Mouse (Mus musculus): Measurements from ENCODE around the gene Zfp341. TPM values are rescaled to one million over a fixed set of nuclear protein-coding genes. Genes with fewer than 3 reads are reported as not detected.
A peak's percentile ranks its signal among the peaks of the same experiment; 100 is the strongest.

Gene Zfp341
- 17.6 and 18.7 TPM in 2 replicates for polyA plus RNA-seq (2012; rRNA removed)

- peak; percentile 97 for DNase-seq (ENCODE audit: low read depth)
- TF ChIP-seq POLR2A (IDR thresholded peaks at IDR 0.05; ENCODE audit: borderline replicate concordance, extremely low read depth, insufficient read depth, insufficient read length, poor library complexity, severe bottlenecking) (peak; percentile 93), CTCF (IDR thresholded peaks at IDR 0.05; ENCODE audit: borderline replicate concordance, extremely low read depth, insufficient read depth, insufficient read length) (peak; percentile 81)
Observed at GRCm38 (mm10) chr2:154613118-154614115, at the start of gene Zfp341, which contains the start of gene 4930519P11Rik. Zfp341 (plus strand) TSS chr2:154613297. 4930519P11Rik (minus strand) TSS chr2:154613437.

DNA sequence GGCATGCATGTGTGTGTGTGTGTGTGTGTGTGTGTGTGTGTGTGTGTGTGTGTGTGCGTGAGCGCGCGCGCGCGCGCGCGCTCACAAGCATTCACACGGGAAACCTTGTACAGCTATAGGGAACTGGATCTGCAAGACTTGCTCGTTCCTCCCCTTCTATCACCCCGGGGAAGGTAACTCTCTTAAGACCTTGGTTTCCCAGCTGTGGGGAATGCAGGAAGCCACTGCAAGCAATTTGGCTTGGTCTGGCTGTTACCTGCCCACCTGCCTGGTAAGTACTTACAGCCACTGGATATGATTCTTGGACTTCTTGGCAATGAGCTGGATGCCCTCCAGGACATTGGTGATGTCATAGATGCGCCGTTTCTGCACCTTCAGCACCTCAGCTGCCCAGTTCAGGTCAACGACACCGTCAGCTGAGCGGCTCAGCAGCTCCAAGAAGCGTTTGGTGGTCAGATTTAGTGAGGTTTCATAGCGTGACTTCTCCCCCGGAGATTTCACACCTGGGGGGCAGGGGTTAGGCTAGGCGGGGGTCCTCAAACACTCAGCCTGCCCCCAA is 49.4 kb upstream of the Zfp341 start:
- TF ChIP-seq POLR2A (IDR thresholded peaks at IDR 0.05; ENCODE audit: borderline replicate concordance, extremely low read depth, insufficient read depth, insufficient read length, poor library complexity, severe bottlenecking) (no peak), CTCF (IDR thresholded peaks at IDR 0.05; ENCODE audit: borderline replicate concordance, extremely low read depth, insufficient read depth, insufficient read length) (no peak)
- DNase-seq (ENCODE audit: low read depth) = no peak

DNA sequence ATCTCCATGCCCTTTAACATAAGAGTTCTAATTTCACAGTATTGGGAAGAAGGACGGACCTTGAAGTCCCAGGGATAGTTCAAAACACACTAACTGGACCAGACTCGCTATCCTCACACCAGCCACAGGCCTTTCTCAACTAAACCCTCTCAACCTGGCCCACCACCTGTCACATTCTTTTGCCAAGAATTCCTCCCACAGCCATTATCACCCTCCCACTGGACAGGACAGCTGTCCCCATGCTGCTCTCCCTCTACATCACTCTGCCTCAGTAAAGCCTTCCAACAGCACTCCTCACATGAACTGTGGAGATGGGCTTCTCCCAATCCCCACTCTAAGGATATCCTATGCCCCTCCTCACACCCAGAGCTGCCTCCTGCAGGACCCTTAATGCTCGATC is 47.5 kb upstream of the Zfp341 start:
- DNase-seq (ENCODE audit: low read depth) = peak; percentile 61
- TF ChIP-seq CTCF (IDR thresholded peaks at IDR 0.05; ENCODE audit: borderline replicate concordance, extremely low read depth, insufficient read depth, insufficient read length) (no peak), POLR2A (IDR thresholded peaks at IDR 0.05; ENCODE audit: borderline replicate concordance, extremely low read depth, insufficient read depth, insufficient read length, poor library complexity, severe bottlenecking) (no peak)

DNA sequence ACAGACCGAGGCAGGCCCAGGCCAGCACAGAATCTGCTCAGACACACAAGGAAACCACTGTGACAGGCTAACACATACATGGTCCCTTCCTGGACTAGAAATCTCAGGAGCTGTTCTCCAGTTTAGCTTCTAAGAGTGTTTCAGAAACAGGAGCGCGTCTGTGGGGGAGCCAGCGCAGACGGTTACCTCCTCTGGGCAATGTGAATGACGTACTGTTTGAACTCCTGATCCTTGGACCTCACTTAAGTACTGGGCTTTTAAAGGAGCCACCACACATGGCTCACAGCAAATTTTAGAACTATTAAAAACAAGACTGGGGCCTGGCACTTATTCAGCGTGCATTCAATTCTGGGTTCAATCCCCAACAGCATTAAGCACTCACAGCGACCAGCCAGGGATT is 46.5 kb upstream of the Zfp341 start:
- TF ChIP-seq POLR2A (IDR thresholded peaks at IDR 0.05; ENCODE audit: borderline replicate concordance, extremely low read depth, insufficient read depth, insufficient read length, poor library complexity, severe bottlenecking) = no peak
- no peak for TF ChIP-seq CTCF (IDR thresholded peaks at IDR 0.05; ENCODE audit: borderline replicate concordance, extremely low read depth, insufficient read depth, insufficient read length)
- no peak for DNase-seq (ENCODE audit: low read depth)

DNA sequence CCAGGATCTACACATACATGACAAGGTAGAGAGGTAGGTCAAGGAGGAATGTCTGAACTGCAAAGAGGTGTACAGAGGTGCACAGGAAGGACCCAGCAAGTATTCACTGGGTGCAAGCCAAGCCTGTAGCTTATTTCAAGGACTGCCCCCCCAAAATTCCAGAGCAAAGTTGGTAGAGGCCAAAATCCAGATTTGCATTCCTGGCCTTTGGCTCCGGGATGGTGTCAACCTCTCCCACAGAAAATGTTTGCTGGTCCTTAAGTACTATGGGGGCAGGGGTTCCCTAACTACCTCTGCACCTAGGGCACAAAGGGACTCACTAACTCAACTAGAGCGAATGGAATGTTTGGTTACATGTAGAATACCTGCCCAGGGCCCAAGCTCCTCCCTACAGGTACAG is 45.3 kb upstream of the Zfp341 start:
- no peak for DNase-seq (ENCODE audit: low read depth)
- TF ChIP-seq POLR2A (IDR thresholded peaks at IDR 0.05; ENCODE audit: borderline replicate concordance, extremely low read depth, insufficient read depth, insufficient read length, poor library complexity, severe bottlenecking) (no peak), CTCF (IDR thresholded peaks at IDR 0.05; ENCODE audit: borderline replicate concordance, extremely low read depth, insufficient read depth, insufficient read length) (no peak)

DNA sequence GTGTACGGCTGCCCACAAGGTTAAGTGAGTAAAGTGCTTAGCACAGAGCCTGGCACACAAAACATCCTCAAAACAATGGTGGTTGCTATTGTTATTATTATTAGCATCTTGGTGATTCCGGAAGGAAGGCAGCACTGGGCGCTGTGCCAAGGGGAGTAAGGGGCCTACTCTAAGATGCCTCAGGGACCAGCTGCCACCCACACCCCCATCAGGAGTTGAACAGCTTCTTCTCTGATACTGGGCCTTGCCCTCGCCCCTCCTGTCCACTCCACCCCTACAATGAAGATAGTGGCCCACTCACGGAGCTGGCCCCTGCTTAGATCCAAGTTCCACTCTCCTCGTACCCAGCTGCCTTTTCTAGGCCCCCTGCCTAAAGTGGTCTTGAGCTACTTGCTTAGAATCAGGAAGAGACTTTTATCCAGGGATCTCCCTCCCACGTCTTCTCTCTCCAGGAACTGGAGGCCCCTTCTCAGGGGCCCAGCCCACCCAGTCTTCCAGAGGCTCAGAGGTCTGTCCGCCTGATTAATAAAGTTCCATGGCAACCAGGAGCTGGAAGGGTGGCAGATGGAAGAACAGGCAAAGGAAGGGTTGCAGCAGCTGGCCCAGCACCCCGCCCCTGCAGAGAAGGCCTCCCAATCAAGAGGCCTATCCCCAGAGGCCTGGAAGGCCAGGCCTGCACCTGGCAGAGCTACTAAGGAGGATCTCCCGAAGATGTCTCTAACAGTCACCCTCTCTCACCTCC is 44.6 kb upstream of the Zfp341 start:
- TF ChIP-seq CTCF (IDR thresholded peaks at IDR 0.05; ENCODE audit: borderline replicate concordance, extremely low read depth, insufficient read depth, insufficient read length) (no peak), POLR2A (IDR thresholded peaks at IDR 0.05; ENCODE audit: borderline replicate concordance, extremely low read depth, insufficient read depth, insufficient read length, poor library complexity, severe bottlenecking) (no peak)
- DNase-seq (ENCODE audit: low read depth) = peak; percentile 85

DNA sequence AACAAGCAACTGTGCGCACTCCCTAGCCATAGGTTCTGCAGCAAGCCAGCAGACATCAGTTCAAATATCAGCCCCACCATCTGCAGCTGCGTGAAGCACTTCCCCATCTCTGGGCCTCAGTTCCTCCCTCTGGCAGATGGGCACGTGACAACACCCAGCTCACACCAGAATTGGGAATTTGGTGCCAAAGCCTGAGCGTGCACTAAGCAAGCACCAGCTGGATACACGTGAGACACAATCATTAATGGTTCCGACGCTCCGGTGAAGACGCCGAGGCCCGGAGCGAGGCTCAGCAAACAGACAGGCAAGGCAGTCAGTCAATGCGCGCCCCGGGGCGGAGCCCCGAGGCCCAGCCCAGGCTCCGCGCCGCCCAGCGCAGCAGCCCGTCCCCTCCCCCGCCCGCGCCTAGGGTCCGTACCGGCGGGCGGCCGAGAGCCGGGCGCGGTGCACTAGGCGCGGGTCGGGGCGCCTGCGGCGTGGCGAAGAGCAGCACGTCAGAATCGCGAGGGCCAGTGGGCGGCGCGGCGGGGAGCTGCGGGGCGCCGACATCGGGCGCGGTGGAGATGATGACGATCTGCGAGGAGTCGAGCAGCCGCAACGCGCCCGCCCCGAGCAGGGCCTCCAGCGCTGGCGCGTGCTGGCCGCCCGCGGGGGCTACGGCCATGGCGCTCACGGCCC is 43.9 kb upstream of the Zfp341 start:
- DNase-seq (ENCODE audit: low read depth) = peak; percentile 75
- 0 out of 2 replicates have a peak, but pooled peaks have one; percentile 18 for TF ChIP-seq POLR2A (IDR thresholded peaks at IDR 0.05; ENCODE audit: borderline replicate concordance, extremely low read depth, insufficient read depth, insufficient read length, poor library complexity, severe bottlenecking)
- TF ChIP-seq CTCF (IDR thresholded peaks at IDR 0.05; ENCODE audit: borderline replicate concordance, extremely low read depth, insufficient read depth, insufficient read length) = no peak

DNA sequence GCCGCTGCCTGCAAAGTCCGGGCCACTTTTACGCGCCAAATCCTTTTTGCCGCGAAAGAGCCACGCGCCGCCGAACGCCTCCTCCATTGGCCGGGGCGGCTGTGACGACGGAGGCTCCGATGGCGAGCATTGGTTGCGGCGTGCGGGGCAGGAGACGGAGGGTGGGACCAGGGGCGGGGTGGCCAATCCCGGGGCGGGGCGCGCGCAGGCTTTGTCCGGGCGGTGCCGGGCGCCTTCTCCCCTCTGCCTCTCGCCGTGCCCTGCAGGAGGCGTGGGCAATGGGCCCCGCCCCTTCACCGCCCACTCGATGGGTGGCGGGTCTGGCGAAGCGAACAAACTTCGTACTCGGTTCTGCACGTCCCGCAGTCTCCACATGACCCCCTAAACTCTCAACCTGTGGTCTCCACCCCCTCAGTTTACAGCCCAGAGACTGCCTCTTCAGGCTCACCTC is 43.2 kb upstream of the Zfp341 start, which contains the start of gene E2f1:
TSS of gene E2f1 (minus strand) at position 57 of the 451 bp plus-strand sequence.
- TF ChIP-seq CTCF (IDR thresholded peaks at IDR 0.05; ENCODE audit: borderline replicate concordance, extremely low read depth, insufficient read depth, insufficient read length) (no peak), POLR2A (IDR thresholded peaks at IDR 0.05; ENCODE audit: borderline replicate concordance, extremely low read depth, insufficient read depth, insufficient read length, poor library complexity, severe bottlenecking) (no peak)
- peak; percentile 98 for DNase-seq (ENCODE audit: low read depth)

DNA sequence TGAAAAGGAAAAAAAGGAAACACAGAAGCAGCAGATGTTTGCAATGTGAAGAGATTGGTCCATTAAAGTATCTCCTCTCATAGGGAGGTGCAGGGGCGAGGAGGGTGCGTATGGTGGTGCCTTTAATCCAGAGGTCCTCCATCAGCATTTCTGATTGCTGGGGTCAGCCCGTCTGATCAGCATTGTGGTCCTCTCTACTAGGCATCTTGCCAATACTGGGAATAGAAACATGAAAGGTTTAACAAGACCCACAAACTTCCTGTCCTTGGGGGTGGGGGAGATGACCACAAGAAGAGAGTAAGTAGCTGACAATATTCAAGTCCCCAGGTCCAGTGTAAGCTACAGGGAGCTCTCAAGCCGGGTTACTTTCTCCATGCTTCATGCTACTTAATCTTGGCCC is 42.4 kb upstream of the Zfp341 start:
- no peak for TF ChIP-seq POLR2A (IDR thresholded peaks at IDR 0.05; ENCODE audit: borderline replicate concordance, extremely low read depth, insufficient read depth, insufficient read length, poor library complexity, severe bottlenecking)
- no peak for TF ChIP-seq CTCF (IDR thresholded peaks at IDR 0.05; ENCODE audit: borderline replicate concordance, extremely low read depth, insufficient read depth, insufficient read length)
- DNase-seq (ENCODE audit: low read depth) = no peak

DNA sequence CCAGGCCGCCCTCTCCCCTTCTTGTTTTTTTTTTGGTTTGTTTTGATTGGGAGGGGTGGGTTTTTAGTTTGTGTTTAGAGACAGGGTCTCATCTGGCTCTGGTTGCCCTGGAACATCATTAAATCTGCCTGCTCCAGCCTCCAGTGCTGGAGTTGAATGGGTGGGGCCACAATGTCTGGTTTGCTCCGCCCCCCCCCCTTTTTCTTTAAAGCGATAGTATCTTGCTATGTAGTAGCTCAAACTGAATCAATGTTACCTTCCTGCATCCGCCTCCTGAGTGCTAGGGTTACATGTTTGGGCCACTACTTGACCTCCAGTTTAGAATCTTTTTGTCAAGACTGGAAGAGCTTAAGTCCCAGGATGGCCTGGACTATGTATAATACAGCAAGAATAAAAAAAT is 41.8 kb upstream of the Zfp341 start:
- DNase-seq (ENCODE audit: low read depth) = no peak
- TF ChIP-seq POLR2A (IDR thresholded peaks at IDR 0.05; ENCODE audit: borderline replicate concordance, extremely low read depth, insufficient read depth, insufficient read length, poor library complexity, severe bottlenecking) = no peak
- TF ChIP-seq CTCF (IDR thresholded peaks at IDR 0.05; ENCODE audit: borderline replicate concordance, extremely low read depth, insufficient read depth, insufficient read length) = no peak

Data from brain, embryonic 14.5 days (tissue).